Mouse (Mus musculus): ENCODE results near the gene Snx9. TPM values are rescaled to one million over a fixed set of nuclear protein-coding genes. Genes with fewer than 3 reads are reported as not detected.

Snx9 gene
- total and polyA plus RNA-seq, 2 experiments from 2014 or later: 4.8 to 10.4 TPM

- no peak overlapping the region for H3K4me3 ChIP-seq (ENCODE audit: low read depth, low read length)
Measured at GRCm38 (mm10) chr17:5845376-5845775, 4.2 kb downstream of the Snx9 start.

GRCm38 (mm10) chr17:5846101-5846500 is 5.0 kb downstream of the Snx9 start:
- Histone ChIP-seq H3K9ac (replicated peaks; ENCODE audit: low read length, poor library complexity, severe bottlenecking) (no peak overlapping the region), H3K27ac (ENCODE audit: low read depth, low read length) (no peak overlapping the region), H3K4me3 (ENCODE audit: low read depth, low read length) (no peak overlapping the region), H3K36me3 (ENCODE audit: insufficient read depth, low read length) (no peaks in the 10 kb centered on the region), H3K27me3 (ENCODE audit: insufficient read depth, low read length) (no peaks in the 10 kb centered on the region), H3K4me2 (ENCODE audit: low read depth, low read length, poor library complexity, severe bottlenecking) (no peak overlapping the region), H3K9me3 (ENCODE audit: low read length) (no peaks in the 10 kb centered on the region), H3K4me1 (ENCODE audit: insufficient read depth, low read length) (peaks cover 8% of the 10 kb centered on the region; the same call in 1 of the 2 replicates)
- no peak for DNase-seq (ENCODE audit: low spot score)
- no peak for TF ChIP-seq CTCF (IDR thresholded peaks at IDR 0.05)
- WGBS: 55% methylated on average over 8 of the region's 8 CpGs
- no peak for ATAC-seq (ENCODE audit: low FRiP score)

More at GRCm38 (mm10) chr17:5845376-5845775, 4.2 kb downstream of the Snx9 start:
- Histone ChIP-seq H3K9me3 (ENCODE audit: low read length) (no peaks in the 10 kb centered on the region), H3K27me3 (ENCODE audit: insufficient read depth, low read length) (no peaks in the 10 kb centered on the region), H3K36me3 (ENCODE audit: insufficient read depth, low read length) (no peaks in the 10 kb centered on the region), H3K4me2 (ENCODE audit: low read depth, low read length, poor library complexity, severe bottlenecking) (no peak overlapping the region), H3K9ac (replicated peaks; ENCODE audit: low read length, poor library complexity, severe bottlenecking) (no peak overlapping the region), H3K27ac (ENCODE audit: low read depth, low read length) (no peak overlapping the region), H3K4me1 (ENCODE audit: insufficient read depth, low read length) (peaks cover 8% of the 10 kb centered on the region; the same call in 1 of the 2 replicates)
- no peak for TF ChIP-seq CTCF (IDR thresholded peaks at IDR 0.05)
- ATAC-seq (ENCODE audit: low FRiP score) (no peak), DNase-seq (ENCODE audit: low spot score) (no peak)
- 84% methylated on average over 4 of the region's 4 CpGs for WGBS

DNA sequence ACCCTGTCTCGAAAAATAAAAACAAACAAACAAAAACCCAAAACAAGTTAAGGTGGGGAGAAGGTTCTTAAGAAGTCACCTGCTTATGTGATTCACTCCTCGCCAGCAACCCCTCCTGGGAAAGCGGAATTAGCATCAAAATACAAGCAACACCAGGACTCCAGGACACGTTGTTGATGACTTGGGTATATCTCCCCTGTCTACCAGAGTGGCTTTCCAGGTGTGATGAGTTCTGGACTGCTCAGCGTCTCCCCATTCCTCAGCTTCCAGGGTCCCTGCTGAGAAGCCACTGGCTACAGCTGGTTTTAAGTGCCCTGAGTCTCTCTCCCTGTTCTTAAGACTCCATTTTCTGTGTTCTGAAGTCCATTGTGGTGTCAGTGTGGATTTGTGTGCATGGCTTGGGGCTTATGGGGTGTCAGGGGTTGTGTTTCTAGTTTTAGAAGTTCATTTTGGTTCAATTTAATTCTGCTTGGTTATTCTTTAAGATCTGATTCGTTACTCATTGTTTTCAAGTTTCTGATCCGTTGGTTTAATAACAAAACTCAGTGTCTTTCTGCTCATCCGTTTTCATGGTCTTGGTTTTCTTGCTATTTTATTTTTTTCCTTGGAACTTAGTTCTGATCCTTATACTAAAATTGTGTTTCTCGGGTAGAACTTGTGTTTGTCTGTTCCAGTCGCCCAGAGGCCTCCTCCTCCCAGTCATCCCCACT is 7.7 kb downstream of the Snx9 start:
- Histone ChIP-seq H3K4me2 (ENCODE audit: low read depth, low read length, poor library complexity, severe bottlenecking) (peak overlapping the region; percentile 58), H3K27ac (ENCODE audit: low read depth, low read length) (no peak overlapping the region; the same call in 1 of the 2 replicates), H3K9ac (replicated peaks; ENCODE audit: low read length, poor library complexity, severe bottlenecking) (no peak overlapping the region), H3K9me3 (ENCODE audit: low read length) (no peaks in the 10 kb centered on the region), H3K27me3 (ENCODE audit: insufficient read depth, low read length) (no peaks in the 10 kb centered on the region), H3K4me1 (ENCODE audit: insufficient read depth, low read length) (peaks cover 4% of the 10 kb centered on the region; the same call in 1 of the 2 replicates), H3K4me3 (ENCODE audit: low read depth, low read length) (peak overlapping the region; percentile 24; the same call in 1 of the 2 replicates), H3K36me3 (ENCODE audit: insufficient read depth, low read length) (no peaks in the 10 kb centered on the region)
- DNase-seq (ENCODE audit: low spot score) (no peak), ATAC-seq (ENCODE audit: low FRiP score) (no peak)
- no peak for TF ChIP-seq CTCF (IDR thresholded peaks at IDR 0.05)
- 66% methylated on average over 10 of the region's 10 CpGs for WGBS

DNA sequence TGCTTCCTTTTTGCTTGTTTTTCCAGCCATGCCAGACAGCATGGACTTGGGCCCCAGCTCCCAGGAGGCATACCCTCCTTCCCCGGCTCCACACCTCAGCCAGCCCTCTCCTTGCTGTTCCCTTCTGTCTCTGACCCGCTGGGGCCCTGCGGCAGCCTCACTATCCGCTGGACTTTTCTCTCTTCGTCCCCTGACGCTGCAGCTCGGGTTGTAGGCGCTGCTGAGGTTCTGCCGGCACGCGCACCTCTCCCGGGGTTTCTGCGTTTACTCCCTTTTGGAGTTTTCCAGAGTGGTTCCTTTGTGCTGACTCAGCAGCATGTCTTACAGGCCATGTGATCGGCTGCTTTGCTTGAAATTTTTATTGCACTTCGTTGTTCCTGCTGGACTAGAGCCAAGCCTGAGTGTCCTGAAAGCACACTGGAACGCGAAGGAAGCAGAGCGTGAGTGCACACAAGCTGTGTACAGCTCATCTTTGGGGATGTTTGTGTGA is 8.3 kb downstream of the Snx9 start:
- no peak for TF ChIP-seq CTCF (IDR thresholded peaks at IDR 0.05)
- H3K4me1 ChIP-seq (ENCODE audit: insufficient read depth, low read length): peaks cover 4% of the 10 kb centered on the region; the same call in 1 of the 2 replicates
- ATAC-seq (ENCODE audit: low FRiP score) (no peak), DNase-seq (ENCODE audit: low spot score) (peak; percentile 61)
- H3K27ac ChIP-seq (ENCODE audit: low read depth, low read length): peak overlapping the region; percentile 47; the same call in 1 of the 2 replicates
- no peak overlapping the region for H3K9ac ChIP-seq (replicated peaks; ENCODE audit: low read length, poor library complexity, severe bottlenecking)
- H3K4me3 ChIP-seq (ENCODE audit: low read depth, low read length): peak overlapping the region; percentile 24; the same call in 1 of the 2 replicates
- peak overlapping the region; percentile 58 for H3K4me2 ChIP-seq (ENCODE audit: low read depth, low read length, poor library complexity, severe bottlenecking)
- H3K9me3 ChIP-seq (ENCODE audit: low read length): no peaks in the 10 kb centered on the region
- H3K27me3 ChIP-seq (ENCODE audit: insufficient read depth, low read length): no peaks in the 10 kb centered on the region
- no peaks in the 10 kb centered on the region for H3K36me3 ChIP-seq (ENCODE audit: insufficient read depth, low read length)
- 17% methylated on average over 18 of the region's 18 CpGs for WGBS

DNA sequence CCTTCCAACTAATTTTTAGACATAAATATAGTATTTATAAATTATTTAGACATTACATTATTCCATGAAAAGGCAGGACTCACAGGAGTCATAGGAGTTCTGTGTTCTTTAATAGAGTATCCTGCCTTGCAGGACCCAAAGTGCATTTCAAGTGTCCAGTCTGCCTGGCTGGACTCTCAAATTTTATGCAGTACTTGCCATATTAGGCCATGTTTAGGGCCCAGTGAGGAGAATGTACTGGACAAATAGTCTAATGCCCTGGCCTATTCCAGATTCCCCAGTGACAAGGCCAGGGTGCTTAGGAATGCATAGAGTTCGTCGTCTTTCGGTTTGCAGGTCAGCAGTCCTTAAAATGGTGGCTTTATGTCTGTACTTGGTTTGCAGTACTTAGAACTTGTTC is 8.9 kb downstream of the Snx9 start:
- Histone ChIP-seq H3K4me3 (ENCODE audit: low read depth, low read length) (no peak overlapping the region), H3K36me3 (ENCODE audit: insufficient read depth, low read length) (no peaks in the 10 kb centered on the region), H3K9ac (replicated peaks; ENCODE audit: low read length, poor library complexity, severe bottlenecking) (no peak overlapping the region), H3K27me3 (ENCODE audit: insufficient read depth, low read length) (no peaks in the 10 kb centered on the region), H3K9me3 (ENCODE audit: low read length) (no peaks in the 10 kb centered on the region), H3K4me1 (ENCODE audit: insufficient read depth, low read length) (peaks cover 4% of the 10 kb centered on the region; the same call in 1 of the 2 replicates), H3K4me2 (ENCODE audit: low read depth, low read length, poor library complexity, severe bottlenecking) (no peak overlapping the region), H3K27ac (ENCODE audit: low read depth, low read length) (no peak overlapping the region)
- WGBS: 92% methylated on average over 3 of the region's 3 CpGs
- no peak for TF ChIP-seq CTCF (IDR thresholded peaks at IDR 0.05)
- no peak for ATAC-seq (ENCODE audit: low FRiP score)
- no peak for DNase-seq (ENCODE audit: low spot score)

DNA sequence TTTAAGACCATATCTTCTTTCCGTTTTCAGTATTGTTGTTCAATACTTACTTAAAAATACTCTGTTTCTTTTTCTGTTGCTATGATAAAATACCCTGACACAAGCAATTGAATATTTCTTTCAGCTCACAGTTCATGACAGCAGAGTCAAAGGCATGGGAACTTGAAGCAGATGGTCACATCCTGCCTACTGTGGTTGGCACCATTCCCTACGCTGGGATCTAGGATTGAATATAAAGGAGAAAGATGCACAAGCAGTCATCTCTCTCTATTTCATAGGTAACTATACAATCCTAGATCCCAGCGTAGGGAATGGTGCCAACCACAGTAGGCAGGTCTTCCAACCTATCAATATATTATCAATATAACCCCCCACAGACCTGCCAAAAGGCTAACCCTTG is 9.3 kb downstream of the Snx9 start:
- peaks cover 4% of the 10 kb centered on the region; the same call in 1 of the 2 replicates for H3K4me1 ChIP-seq (ENCODE audit: insufficient read depth, low read length)
- no peak overlapping the region for H3K27ac ChIP-seq (ENCODE audit: low read depth, low read length)
- TF ChIP-seq CTCF (IDR thresholded peaks at IDR 0.05): no peak
- no peaks in the 10 kb centered on the region for H3K36me3 ChIP-seq (ENCODE audit: insufficient read depth, low read length)
- WGBS: over 99% methylated on average over 3 of the region's 3 CpGs
- no peaks in the 10 kb centered on the region for H3K9me3 ChIP-seq (ENCODE audit: low read length)
- H3K4me3 ChIP-seq (ENCODE audit: low read depth, low read length): no peak overlapping the region
- no peak for DNase-seq (ENCODE audit: low spot score)
- H3K4me2 ChIP-seq (ENCODE audit: low read depth, low read length, poor library complexity, severe bottlenecking): no peak overlapping the region
- no peaks in the 10 kb centered on the region for H3K27me3 ChIP-seq (ENCODE audit: insufficient read depth, low read length)
- ATAC-seq (ENCODE audit: low FRiP score): no peak
- H3K9ac ChIP-seq (replicated peaks; ENCODE audit: low read length, poor library complexity, severe bottlenecking): no peak overlapping the region
